Mouse (Mus musculus) left cerebral cortex, adult 9 months (tissue): ENCODE results near the gene Rapgefl1.
A peak's percentile ranks its signal among the peaks of the same experiment; 100 is the strongest.

ENCODE experiments used
- DNase-seq, 2 experiments: peaks; one replicate each; pipeline ENCODE4 v3.0.0; 2022; ENCODE audit warnings: low spot score in 2 of 2

Rapgefl1 gene

DNA sequence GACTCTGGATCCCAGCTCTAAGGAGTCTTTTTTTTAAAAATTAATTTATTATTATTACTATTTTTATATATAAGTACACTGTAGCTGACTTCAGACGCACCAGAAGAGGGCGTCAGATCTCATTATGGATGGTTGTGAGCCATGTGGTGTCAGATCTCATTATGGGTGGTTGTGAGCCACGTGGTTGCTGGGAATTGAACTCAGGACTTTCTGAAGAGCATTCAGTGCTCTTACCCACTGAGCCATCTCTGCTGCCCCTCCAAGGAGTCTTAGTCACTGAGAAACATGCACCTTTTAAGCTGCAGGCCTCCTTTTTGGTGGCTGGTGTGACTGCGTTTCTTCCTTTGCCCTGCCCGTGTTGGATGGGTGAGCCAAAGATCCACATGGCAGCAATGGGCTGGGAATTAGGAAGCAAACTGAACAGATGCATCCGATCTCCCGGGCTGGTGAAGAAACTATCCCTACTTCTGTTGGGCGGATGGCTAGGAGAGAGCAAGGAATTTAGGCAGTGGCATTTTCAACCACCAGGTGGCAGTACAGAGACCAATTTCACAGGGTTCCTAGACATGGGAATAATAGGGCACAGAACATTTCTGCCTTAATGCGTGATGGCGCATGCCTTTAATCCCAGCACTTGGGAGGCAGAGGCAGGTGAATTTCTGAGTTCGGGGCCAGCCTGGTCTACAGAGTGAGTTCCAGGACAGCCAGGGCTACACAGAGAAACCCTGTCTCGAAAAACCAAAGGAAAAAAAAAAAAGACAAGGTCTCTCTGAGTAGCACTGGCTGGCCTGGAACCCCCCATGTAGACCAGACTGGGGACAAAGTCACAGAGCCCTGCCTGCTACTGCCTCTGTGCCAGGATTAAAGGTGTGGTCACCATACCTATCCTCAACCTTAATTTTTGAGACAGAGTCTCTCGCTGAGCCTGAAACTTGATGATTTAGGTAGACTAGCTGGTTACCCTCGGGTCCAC is 22.5 kb downstream of the Rapgefl1 start:
- peak; percentile 63 to 96 for DNase-seq

DNA sequence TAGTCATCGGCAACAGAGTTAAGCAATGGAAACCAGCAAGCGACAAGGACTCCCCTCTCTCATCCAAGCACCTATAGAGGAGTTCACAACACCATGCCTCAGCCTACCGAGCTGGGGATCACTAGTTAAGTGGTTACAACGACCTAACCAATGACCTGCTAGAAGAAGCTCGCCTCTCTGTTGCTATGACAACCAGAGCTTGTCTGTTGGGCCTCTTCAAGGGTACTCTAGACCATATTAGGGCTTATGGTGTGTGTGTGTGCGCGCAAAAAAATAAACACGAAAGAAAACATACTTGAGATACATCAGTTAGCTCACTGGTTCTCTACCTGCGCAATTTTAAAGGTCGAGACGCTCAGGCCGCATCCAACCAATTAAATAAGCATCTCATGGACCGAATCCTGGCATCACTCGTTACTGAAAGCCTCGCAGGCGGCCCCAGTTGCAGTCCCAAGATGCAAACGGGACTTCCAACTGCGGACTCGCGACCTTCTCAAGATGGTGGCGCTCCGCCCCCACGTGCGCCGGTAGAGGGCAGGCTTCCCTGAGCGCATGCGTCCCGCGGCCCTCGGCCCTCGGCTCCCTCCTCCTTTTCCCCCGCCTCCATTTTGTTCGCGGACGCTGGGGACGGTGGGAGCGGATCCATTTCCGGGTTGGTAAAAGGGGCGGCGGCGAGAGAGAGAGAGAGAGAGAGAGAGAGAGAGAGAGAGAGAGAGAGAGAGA is 26.6 kb downstream of the Rapgefl1 start, which contains the start of gene Wipf2:
TSS of gene Wipf2 (plus strand) at position 611 of the 723 bp plus-strand sequence.
- DNase-seq = peak; percentile 84 to 96

DNA sequence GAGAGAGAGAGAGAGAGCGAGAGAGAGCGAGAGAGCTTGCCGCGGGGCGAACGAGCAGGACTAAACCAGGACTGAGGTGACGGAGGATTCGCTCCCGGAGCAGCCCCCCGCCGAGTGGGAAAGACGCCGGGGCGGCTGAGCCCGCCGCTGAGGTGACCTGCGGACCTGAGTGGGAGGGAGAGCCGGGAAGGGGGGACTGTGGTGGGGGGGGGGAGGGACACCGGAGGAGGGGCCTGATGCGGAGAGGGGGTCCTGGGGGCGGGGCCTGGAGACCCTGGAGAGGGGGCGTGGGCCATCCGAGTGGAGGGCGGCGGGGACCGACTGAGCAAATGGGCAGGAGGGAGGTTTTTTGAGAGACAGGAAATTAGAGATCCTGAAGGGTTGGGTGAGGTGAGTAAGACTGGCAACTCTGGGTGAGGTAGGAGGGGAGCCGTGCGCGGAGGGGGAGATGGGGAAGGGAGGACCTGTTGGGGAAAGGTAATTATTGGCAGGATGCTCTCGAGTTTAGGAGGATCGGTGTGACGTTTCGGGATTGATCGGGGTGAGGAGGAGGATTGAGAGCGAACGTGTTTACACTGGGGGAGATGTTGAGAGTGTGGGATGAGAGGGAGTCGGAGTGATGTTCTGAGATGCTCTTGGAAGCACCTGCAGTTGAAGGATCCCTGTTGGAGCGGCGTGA is 27.3 kb downstream of the Rapgefl1 start:
- peak; percentile 53 to 65 for DNase-seq

DNA sequence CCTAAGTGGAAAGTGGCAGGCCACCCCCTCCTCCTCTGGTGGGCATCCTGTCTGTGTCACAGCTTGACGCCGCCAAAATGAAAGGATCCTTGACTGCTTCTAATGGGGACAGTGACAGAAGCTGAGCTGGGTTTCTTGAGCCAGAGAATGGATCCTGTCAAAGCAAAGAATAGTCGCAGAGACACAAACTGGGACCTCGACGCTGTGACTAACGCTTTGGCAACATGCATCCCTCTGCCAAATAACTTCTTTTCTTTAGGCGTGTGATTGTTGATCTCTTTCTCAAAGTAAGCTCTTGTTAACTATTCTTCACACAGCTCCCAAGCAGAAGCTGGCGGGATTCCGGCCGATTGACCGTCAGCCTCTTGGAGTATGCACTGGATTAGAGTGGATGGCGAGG is 30.7 kb downstream of the Rapgefl1 start:
- no peak for DNase-seq

DNA sequence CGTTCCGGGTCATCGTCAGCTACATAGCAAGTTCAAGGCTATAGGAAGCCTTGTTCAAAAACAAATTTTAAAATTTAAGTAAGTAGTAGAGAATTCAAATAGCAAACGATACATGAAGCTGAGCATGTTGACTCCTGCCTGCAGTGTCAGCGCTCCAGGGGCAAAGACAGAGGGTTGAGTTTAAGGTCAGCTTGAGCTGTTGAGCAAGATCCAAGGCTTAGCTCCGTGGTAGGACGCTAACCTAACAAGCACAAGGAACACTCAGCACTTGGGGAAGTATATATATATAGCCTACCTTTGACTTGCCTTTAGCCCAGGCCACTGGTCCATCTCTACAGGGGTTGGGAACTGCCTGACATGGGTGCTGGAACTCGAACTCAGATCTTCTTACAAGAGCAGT is 33.3 kb downstream of the Rapgefl1 start:
- DNase-seq = no peak

DNA sequence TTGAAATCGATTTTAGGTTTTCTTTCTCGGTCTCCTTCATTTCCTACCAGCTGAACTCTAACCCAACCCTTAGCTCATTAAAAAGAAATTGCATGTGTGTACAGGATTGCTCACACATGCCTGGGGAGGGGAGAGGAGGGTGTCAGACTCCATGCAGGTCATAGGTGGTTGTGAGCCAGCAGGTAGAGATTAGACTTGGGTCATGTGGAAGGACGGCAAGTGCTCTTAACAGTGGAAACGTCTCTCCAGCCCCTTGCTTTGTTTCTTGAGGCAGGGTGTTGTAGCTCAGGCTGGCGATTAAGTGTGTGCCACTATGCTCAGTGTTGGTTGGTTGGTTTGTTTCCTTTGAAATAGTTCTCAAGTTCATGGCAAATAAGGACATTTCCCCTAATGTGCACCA is 34.2 kb downstream of the Rapgefl1 start:
- DNase-seq = no peak

DNA sequence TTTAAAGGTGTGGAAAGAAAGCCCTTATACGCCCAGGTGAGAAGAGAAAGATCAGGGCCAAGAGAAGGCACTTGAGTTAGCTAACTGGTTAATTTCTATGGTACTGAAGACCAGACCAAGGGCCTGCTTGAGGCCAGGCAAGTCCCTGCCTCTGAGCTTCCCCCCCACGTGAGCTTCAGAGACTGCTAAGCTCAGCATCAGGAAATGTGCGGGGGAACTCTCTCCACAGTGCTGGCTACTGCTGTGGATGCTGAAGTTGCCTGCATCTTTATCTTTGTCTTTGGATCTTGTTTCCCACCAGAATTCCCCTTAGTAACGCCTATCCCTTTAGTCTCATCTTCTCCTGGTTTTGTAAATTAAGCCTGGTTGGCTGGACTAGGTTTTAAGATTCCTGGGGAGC is 34.8 kb downstream of the Rapgefl1 start:
- no peak for DNase-seq

DNA sequence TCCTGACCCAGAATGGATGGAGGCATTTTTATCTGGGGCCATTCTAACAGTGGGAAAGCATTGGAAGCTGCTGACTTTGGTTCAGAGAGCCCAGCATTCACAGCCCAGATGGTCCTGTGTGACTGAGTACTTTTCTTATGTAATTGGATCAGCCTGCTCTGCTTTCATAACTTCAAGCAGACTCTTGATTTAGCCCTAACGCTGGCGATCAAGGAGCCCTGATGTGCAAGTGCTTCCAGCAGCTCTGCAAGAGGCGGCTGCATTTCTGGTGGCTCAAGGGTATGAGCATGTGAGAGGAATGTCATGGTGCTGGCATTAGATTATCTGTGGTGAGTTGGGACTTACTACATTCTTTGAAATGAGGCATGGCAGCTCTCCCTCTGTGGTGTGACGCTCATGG is 35.5 kb downstream of the Rapgefl1 start:
- peak; percentile 67 to 84 for DNase-seq

DNA sequence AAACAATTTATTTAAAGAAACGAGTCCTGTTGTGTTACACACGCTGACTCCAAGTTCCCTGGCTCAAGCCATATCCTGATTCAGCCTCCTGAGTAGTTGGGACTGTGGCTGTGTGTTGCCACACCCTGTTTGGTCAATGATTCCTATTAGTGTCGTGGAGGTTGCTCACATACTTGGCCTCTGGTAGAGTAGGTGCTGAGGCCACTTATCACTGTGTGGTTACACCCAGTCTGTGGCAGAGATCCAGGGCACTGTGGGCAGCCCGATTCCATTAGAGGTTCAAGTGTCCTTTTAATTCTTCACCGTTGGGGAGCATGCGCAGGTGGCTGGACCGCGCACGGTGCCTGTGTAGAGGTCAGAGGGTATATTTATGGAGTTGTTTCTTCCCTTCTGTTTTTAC is 37.3 kb downstream of the Rapgefl1 start:
- no peak for DNase-seq

DNA sequence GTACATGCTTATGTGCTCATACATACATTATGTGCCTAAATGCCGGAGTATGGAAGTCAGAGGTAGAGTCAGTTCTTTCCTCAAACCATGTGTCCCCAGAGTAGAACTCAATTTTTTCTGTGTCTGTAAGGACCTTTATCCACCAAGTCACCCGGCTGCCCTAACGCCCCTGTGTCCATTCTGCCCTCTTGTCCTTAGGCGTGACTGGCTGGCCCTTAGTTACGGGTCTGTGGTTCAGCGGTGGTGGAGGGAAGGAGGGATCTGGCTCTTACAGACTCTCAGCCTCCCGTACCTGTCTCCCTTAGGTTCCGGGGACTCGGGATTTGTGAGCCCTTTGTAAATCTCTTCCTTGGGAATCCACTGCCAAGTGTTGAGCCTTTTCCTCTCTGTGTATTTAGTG is 40.4 kb downstream of the Rapgefl1 start:
- DNase-seq = no peak

DNA sequence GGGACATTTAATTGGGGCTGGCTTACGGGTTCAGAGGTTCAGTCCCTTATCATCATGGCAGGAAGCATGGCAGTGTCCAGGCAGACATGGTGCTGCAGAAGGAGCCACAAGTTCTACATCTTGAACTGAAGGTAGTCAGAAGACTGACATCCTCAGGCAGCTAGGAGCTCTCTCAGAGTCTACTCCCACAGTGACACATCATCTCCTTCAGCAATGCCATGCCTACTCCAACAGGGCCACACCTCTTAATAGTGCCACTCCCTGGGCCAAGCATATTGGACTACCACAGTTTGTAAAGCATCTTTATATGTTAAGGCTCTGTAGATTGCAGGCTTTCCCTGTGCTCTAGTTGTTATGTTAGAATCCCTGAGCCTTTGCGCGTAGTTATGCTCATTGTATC is 51.1 kb downstream of the Rapgefl1 start:
- DNase-seq = no peak

DNA sequence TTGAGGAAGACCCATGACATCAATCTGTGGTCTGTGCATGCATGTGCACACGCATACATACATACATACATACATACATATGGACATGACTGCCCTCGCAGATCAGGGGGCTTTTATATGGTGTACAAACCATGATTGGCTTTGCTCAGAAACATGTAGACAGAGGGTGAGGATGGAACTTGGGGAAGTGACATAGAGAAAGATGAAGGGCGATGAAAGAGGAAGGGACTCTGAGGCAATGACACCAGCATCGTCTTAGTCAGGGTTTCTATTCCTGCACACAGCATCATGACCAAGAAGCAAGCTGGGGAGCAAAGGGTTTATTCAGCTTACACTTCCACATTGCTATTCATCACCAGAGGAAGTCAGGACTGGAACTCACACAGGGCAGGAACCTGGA is 52.5 kb downstream of the Rapgefl1 start:
- no peak for DNase-seq

DNA sequence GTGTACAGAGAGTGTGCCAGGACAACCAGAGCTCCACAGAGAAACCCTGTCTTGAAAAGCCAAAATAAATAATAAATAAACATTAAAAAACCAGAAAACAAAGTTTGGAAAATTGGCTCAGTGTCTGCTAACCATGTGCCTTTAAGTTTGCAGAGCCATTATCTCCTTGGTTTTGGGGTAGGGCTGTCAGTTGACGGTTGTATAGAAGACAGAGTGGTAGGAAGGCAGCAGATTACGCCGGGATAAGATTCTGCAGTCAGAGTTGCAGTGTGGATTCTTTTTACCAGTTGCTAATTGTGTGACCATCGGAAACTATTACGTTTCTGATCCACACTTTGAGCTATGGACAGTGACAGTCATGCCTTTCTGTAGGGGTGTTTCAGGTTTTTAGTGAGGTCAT is 53.4 kb downstream of the Rapgefl1 start:
- no peak for DNase-seq

DNA sequence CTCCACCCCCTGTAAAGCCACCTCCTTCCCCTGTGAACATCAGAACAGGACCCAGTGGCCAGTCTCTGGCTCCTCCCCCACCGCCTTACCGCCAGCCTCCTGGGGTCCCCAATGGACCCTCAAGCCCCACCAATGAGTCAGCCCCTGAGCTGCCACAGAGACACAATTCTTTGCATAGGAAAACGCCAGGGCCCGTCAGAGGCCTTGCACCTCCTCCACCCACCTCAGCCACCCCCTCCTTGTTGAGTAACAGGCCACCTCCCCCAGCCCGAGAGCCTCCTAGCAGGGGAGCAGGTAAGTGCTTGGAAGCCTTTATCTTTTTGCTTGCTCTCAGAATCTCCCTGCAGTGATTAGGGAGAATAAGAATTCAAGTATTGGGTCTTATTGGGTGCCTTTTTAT is 55.8 kb downstream of the Rapgefl1 start:
- DNase-seq = no peak

DNA sequence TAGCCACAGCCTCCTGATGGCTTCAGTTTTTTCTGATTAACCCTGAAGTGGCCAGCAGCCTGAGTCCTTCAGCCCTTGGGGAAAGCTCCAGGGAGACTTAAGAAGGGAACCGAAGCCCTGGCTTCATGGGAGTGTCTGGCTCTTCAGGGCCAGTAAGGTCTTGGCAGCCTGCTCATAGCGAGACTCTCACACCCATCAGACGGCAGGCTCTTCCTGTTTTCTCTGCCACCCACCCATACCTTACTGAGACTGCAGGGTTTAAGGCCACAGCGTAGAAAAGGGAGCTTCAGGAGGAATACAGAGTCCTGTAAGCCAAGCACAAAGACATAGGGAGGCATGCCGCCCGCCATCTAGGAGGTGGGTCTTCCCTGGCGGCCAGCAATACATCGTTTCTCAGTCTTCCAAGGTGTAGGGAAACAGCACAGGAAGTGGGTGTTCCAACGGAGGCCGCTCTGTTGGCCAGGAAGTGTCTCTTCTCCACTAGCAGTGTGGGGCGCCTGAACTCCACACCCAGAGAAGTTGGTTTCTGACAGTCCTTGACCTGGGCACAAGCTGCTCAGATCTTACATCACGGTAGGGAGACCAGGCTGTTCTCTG is 64.0 kb downstream of the Rapgefl1 start:
- no peak for DNase-seq

DNA sequence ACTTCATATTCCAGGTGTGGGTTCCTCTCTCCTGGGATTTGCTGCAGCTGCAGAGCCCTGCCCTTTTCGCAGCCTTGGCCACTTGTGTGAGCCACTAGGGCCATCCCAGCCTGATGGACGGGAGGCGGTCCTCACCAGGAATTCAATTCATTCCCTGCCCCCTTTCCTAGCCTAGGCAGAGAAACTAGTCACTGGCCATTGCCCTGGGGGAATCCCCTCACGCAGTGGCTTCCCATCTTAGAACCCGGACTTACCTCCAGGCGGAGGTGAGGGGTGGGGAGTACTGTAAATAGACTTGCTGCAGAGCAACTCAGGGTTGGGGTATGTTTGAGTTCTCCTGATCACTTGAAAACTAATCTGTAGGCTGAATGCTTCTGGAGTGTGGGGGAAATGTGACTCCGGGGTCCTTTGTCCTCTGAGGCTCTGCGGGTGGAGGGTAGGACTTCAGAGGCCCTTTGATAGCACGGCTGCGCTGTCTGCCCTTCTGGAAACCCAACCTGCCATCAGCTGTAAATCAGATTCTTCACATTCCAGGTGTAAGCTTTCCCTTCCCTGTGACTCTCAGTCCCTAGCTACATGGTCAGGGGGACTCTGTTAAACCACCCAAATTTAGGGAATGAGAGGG is 66.1 kb downstream of the Rapgefl1 start:
- no peak for DNase-seq
